Mouse (Mus musculus) adrenal gland, postnatal 4 days (tissue): ENCODE results near the gene Myof. TPM values are rescaled to one million over a fixed set of nuclear protein-coding genes. Genes with fewer than 3 reads are reported as not detected.

Source experiments
- DNase-seq, 2 experiments: peaks; one replicate each; pipeline ENCODE4 v3.0.0; 2021 to 2022; ENCODE audit warnings: low spot score in 2 of 2, mixed read lengths in 2 of 2
- total RNA-seq, 2 experiments: library from RNA; stranded (reverse); gene quantifications; 2 replicates each; pipeline ENCODE4 v1.2.3; 2021

The Myof gene
- total RNA-seq, 2 experiments from 2014 or later: 19.7 to 24.6 TPM

DNA sequence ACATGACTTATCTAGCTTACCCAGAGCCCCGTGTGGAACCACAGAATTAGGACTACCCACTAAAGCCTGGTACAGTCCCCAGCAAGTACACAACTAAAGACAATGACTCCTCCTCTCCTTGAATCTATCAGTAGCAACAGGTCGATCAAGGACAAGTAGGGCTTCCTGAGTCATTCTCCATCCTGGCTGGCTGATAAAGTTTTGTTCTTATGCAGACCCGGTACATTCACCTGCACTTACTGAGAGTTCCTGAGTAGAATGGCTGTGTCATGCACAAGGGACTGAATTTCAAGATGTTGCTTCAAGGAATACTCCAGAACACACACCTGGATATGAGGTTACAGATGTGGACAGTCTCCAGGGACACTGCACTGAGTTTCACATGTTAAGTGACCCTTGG is 1.8 kb upstream of the Myof start:
- no peak for DNase-seq

DNA sequence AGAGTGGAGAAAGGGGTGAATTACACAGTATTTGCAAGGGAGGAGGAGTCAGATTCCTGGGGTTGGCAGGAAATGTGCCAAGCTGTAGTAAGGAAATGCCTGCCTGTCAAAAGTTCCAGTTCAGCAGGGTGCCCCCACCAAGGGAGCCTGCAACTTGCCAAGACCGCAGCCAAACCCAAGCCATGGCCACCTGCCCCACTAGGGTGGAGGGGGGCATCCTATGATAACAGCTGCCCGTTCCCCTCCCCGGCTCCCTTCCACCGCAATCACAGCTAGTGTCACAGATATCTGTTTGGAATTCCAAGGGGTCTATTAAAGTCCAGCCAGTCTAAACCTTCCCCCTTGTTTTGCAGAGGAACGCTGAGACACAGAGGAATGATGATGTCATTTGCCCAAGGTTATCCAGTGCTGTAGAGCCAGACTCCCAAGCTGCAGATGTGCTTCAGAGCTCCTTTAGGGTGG is 1.1 kb downstream of the Myof start:
- DNase-seq: no peak

DNA sequence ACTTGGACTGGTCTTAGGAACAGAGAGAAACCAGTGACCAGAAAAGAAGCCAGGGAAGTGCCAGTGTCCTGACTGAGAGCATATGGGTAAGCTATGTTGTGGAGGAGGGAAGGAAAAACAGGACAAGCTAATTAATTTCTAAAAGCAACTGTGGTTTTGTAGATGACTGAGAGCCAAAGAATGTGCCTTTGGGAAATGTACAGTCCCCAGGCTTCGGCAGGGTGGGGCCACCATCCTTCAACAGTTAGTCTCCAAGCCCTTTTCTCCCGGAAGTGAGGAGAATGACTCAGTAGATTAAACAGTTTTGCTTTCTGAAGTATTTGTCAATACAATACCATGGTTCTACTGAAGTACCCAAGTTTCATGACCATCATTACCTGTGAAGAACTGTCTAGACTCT is 5.1 kb downstream of the Myof start:
- DNase-seq: no peak

DNA sequence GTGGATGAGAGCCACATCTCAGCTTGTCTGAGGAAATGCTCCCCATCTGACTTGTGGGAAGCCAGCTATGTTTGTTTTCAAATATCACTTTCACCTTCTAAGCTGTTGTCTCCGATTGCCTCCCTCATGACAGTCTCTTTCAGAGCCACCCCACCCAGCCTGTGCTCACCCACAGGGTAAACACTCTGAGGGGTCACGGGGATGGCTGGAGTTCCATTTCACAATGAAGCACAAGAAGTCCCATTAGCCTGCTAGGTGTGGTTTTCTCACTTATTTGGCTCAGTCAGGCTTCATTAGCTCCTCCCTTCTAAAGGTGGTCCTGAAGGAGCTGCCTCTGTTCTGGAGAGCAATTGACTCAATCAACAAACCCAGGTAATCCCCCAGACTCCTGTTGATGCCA is 7.6 kb downstream of the Myof start:
- no peak for DNase-seq

DNA sequence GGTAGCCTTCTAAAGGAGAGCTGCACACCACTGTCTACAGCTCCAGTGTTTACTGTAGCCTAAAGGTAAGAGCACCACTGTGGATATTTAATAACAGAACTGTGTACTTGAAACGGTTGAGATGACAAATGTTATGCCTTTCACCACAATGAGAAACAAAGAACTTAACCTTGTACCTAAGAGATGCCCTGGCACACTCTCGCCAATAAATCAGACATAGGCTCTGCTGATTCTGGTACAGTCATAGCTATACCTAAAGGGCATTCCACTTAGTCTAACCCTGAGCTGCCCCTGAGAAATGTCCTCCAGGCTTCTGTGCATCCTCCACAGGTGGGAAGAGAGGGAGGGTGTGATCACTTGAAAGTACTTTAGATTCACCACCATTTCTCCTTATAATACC is 8.7 kb downstream of the Myof start:
- DNase-seq: no peak

DNA sequence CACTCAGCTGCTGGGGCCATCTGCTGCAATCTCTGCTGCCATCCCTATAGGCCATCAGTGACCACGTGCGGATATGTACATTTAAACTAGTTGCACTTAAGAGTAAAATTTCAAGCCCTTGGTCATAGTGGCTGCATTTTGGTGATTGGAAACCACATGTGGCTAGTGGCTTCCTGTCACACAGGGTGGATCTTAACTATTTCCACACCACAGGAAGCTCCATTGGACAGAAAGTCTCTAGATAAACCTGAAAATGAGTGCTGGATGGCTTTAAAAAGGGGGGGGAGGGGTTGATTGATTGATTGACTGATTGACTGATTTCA is 9.7 kb downstream of the Myof start:
- DNase-seq: no peak

DNA sequence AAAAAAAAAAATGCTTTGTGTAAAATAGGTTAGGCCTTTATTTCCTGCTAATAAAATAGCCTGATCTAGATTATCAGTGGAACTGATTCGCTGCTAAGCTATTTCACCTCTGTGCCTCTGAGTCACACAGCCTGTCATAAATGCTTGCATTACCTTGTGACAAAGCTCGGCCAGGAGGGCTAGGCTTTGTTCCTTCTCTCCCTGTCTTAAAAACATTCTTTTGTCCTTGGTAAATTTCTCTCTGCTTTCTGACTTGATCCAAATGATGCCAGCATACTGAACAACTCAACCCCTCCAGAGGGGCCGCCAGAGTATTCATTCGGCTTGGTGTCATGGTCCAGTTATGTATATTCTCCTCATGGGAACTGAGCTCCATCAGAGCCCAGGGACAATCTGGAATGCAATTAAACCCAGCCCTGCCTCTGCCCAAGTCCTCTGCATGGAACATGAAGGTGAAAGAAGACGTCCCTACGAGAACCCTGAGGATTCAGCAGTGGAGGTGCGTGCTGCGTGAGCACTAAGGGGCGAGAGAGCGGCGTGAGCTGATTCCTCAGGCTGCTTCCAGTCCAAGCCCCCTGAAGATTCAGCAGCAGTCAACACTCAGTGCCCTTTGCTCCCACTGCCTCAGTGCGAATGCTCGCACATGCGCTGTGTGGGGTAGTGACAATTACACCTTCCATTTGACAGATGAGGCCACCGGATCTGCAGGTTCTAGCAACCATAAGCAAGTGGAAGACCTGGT is 10.2 kb downstream of the Myof start:
- DNase-seq: no peak

DNA sequence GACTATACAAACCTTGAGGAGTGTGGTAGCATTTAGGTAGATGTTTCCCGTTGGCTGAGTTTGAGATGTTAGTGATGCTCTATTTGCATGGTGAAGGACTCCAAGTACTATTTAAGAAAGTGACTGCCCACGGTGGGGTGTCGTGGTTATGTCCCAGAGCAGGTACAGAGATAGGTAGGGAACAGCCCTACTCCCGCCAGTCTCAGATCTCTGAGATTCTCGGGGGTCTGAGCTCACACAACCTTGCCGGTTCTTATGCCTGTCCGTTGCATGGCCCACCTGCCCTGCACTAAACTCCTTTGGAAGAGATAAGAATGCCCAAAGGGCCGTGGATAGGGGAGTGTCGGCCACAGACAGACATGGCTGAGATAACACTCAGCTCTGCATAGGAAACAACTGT is 12.2 kb downstream of the Myof start:
- DNase-seq: no peak

DNA sequence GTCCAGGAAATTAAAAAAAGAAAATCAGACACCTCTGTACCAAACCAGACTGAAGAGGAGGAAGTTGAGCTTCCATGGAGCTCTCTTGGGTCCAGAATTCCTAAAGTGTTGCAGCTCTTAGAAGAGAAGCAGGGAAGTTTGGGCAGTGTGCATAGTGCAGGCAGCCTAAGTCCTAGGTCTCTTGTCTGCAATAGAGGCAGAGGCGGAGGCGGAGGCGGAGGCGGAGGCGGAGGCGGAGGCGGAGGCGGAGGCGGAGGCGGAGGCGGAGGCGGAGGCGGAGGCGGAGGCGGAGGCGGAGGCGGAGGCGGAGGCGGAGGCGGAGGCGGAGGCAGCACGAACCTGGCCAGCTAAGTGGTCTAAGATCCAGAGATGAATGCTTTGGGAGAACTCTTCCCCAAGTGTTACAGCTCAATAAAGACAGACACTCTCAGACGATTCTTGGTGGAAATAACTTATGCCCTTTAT is 12.7 kb downstream of the Myof start:
- no peak for DNase-seq

DNA sequence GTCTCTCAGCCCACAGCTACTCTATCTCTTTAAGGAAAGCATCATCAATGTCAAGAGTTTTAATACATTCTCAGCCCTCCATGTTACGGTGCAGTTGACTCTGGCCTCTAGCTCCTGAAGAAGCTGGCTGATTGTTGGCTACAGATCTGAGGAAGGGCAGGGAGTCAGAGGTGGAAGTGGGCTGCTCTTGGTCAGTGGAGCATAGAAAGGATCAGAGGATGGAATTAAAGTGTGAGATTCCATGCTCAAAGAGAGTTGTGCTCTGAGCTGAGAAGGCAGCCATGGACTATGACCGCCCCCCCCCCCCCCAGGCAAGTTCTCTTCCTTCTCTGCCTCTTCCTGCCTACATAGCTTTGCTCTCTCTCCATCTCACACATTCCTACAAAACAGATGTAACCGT is 13.5 kb downstream of the Myof start:
- DNase-seq: no peak

DNA sequence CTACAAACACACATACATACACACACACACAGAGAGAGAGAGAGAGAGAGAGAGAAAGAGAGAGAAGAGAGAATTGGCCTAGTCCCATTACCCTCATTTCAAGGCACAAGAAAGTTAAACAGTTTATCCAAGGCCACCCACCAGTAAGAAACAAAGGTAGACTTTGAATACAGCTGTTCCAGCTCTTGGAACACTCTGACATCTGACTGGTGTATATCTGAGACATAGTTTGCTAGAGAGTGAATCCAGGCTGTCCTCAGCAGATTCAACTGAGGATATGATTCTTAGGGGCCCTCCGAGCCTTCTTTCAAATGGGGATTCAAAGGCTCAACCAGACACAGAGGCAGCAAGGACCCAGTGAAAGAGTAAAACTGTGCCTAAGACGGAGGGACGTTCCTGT is 14.1 kb downstream of the Myof start:
- DNase-seq: no peak

DNA sequence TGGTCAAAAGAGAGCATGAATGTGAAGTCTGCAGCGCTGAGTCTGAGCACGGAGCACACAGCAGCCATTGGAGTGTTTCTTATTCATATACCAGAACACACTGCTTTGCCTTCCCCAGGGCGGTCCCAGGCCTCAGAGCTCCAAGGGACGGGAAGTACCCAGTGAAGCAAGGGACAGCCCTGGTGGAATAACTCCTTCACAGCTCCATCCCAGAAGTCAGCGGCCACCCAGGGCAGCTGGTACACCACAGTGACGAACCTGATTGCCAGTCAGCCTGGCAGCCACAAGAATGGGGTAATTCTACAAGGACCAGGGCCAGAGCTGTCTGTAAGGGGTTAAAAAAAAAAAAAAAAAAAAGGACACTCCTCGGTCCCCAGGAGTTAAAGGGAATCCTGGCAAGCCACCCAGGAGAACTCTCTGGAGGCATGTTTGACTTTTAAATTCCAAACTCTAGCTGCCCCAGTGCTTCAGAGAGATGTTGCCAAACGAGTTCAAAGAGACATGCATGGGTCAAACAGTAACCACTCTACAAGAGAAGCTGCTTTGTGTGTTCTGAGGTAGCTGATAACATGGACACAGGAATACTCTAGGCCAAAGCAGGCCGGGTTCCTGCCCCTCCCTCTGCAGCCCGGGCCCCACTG is 15.4 kb downstream of the Myof start:
- DNase-seq: no peak

DNA sequence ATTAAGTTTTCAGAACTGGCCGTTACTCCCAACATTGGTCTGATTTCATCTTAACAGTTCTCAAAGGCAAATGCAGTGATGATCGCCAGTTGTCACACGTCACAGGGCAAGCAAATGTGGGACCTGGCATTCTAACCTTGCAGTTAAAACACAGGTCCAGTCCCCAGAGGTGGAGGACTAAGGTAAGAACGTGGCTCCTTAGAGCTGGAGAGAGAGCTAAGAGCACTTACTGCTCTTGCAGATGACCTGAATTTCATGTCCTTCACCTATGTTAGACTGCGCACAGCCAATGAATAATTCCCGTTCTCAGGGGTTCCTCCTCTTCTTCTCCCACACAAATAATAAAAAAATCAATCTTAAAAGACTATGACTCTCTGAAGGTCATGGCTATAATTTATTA is 16.0 kb downstream of the Myof start:
- no peak for DNase-seq

DNA sequence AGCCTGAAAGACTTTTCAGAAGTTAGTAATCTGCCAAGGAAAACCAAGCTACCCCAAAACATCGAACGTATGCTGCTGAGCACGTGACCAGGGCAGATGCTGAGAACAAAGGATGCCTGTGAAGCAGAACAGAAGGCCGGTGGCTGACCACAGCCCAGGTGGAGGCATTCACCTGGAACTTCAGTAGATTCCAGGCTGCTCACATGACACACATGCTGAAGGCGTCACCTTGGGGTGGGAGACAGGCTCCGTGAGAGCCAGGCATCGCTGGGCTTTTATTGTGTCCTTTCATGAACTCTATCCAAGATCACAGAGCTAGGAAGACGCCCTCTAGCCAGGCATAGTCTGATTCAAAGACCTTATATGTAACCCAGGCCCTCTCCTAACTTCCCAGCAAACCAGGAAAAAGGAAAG is 17.2 kb downstream of the Myof start:
- DNase-seq: no peak

DNA sequence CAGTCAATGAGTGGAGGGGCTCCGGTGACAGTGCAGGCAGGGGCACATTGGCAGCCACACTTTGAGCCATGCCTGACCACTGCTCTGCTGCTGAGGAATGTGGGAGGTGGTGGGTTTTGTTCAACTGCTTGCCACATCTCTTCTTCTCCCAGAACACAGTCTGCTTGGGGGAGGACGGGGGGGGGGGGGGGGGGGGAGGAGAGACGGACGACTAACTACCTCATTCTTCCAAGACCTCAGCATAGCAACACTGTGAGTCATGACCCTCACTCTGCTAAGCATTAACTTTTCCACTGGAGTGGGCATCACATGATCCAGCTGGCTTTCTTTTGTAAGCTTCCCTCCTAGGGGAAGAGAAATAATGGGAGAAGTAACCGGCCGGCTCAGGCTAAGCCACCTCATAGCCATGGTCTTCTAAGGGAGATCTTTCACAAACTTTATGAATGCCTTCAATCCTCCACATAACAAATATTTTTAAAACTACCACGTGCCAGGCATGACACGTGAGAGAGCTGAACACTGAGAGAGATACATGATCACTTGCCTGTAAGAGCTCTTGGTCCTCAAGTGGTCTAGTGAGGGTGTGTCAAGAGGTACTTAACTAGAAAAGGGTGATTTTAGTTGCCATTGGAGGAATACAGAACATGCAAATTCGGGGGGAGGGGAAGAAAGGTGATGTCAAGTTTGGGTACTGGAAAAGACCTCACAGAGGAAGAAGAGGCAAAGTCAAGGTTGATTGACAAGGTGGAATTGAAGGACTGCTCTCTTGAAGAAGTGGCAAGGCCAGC is 17.9 kb downstream of the Myof start:
- no peak for DNase-seq

DNA sequence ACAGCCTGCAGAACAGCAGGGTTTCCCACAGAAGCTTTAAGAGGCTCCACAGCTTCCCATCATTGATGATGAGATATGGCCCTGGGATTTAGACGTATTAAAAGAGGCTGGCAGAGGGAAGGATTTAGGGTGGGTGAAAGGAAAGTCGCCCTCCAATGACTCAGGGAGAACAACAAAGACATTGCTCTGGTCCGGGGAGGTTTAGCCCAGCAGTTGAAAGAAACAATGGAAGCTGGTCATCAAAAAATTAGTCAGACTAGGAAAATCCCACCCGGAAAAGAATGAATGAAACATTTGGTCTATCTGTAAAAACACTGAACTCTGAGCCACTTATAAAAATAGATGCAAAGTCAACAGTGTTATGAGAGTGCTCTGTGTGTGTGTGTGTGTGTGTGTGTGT is 19.8 kb downstream of the Myof start:
- DNase-seq: no peak

DNA sequence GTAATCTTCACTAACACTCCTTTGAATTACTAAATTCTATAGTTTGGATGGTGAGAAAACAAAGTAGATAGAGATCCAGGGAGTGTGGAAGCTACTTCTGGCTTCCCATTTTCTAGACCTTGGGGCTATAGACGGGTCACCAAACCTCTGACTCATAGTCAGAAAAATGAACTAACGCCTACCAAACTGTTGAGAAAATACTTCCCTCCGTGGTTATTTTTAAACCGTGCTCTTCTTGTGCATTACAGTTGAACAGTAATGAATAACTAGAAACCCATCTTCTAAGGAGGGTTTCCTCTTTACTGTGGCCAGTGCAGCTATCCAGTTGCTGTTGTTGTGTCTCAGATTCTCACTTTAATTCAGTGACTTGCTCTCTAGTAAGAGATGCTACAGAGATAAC is 20.7 kb downstream of the Myof start:
- no peak for DNase-seq

DNA sequence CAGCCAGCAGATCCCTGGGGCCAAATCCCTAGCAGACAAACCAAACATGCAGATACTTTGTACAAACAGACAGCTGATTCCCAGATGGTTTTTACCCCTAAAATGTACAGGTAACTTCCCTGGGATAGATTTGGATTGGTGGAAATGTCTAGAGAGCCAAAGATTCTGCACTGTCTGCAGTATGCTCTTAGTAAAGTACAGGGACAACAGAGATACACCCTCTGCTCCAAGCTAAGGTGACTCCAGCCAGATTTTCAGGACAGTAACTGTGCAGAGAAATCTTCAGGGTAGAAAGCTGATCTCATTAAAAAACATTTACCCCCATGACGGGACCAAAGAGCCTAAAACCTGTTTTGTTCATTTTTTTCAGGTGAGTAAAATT is 27.5 kb downstream of the Myof start:
- no peak for DNase-seq

DNA sequence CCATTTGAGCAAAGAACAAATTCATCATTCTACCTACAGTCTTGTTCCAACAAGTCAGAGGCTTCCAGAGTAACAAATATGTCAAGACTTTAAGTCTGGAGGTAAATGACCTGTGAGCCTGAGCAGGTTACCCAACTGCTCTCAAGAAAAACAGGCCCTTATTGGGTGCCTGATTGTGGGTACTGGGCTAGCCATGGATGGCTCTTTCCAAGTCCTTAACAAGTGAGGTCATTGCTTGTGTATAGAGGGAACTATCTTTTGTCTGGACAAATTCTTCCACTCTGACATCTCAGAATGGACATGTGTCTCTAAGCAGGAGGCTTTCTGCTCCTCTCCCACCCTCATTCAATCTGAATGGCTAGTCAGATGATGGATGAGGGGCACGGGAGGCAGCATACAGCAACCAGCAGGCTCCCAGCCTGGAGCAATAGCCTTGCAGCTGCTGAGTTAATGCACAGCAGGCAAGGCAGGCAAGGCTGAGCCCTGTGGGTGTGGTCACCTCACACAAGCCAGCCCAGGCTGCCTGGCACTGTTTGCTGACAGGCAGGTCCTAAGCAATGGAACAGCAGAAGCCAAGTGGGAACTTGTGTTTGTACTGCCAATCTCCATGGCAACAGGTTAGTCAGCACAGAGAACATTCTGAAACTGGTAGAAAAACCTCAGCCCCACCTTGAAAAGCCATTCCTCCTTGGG is 28.1 kb downstream of the Myof start:
- peak in 1 of 2 experiments; percentile 24 for DNase-seq

DNA sequence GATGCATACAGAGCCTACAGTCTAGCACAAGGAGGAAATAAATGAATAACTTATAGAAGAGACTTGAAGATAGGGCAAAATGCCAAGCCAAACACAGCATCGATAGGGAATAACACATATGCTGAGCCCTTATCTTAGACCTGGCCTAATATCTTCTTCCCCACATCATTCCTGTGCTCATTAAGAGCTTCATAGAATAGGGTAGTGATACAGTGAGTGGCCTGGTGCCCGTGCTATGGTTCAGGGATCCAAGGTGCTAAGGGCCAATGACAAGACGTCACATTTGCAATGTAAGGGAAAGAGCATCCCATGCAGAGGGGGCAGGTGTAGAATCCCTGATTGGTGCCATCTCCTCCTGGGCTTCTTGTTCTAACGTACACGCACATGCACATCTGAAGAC is 28.9 kb downstream of the Myof start:
- no peak for DNase-seq

DNA sequence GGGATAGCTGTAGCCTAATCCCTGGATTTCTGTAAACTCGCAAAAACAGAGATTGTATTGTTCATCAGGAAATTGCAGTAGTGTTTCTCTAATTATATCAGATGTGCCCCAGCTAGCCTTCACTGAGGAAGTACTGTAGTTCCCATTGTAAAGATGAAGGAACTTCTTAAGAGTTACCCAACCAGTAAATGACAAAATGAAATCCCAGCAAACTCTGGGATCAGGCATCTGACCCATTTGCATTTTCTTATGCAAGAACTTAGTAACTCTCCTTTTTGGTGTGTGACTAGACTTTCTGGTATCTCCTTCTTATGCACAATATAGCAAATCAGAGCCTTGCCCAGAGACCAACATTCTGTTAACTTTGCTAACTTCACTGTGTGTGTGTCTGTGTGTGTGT is 32.0 kb downstream of the Myof start:
- no peak for DNase-seq
